Mouse (Mus musculus) lung, adult 2 months (tissue): Measurements from ENCODE around the gene Tac4.

Experiments
- CTCF ChIP-seq: fragments of 200-500 bp; IDR thresholded peaks from 2 replicates; pipeline ENCODE4 v1.5.1; 2011; ENCODE audit warnings: mild to moderate bottlenecking, low read length, control low read depth; ENCODE audit not compliant: insufficient read depth
- POLR2A ChIP-seq: fragments of 200-500 bp; IDR thresholded peaks from 2 replicates; pipeline ENCODE4 v1.6.1; 2011; ENCODE audit warnings: low read depth, mild to moderate bottlenecking, control low read depth, low read length, borderline replicate concordance; ENCODE audit errors: extremely low read depth

DNA sequence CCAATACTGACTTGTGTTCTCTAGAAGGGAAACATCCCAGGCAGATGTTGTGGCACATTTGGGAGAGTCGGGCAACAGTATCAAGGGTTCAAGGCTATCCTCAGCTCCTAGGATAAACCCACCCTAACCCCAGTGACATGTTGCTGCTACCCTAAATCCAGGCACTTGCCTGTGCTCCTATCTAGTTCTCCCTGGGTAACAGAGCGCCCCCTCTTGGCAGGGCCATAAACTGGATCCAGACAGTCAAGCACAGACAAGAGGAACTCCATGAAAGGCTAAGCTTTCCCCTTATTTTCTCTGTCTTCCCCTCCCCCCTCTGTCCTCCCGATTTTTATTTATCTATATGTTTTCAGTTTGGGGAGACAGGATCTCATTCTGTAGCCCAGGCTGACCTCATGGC lies 45.1 kb upstream of the Tac4 start:
- TF ChIP-seq CTCF (0 out of 2 replicates have a peak, but pooled peaks have one; percentile 0), POLR2A (no peak)
